Mouse (Mus musculus): Measurements from ENCODE around the gene Trem2. TPM values are rescaled to one million over a fixed set of nuclear protein-coding genes. Genes with fewer than 3 reads are reported as not detected.

Trem2 gene
- polyA plus RNA-seq, 1 experiment from 2014 or later = 2.1 TPM

GRCm38 (mm10) chr17:48355822-48356221 is 9.6 kb downstream of the Trem2 start:
- WGBS = 92% methylated on average over 3 of the region's 3 CpGs

DNA sequence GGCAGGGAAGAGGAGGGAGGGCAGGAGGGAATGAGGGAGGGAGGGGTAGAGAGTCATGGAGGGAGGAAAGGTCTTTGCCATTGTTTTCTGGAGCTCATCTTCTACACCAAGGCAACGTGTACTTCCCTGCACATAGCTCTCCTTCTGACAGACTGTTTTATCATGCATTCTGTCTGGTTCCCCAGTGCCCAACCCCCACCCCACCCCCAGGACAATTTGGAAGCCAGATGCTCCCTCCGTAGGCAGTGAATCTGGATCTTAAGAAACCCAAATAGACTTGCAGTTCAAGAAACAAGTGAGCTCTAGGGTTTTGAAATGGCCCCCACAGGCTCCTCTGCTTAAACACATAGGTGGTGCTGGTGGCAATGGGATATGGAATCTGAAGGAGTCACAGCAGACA is 11.7 kb downstream of the Trem2 start:
- Histone ChIP-seq H3K4me2 (no peak overlapping the region), H3K27ac (no peak overlapping the region), H3K9ac (no peak overlapping the region), H3K36me3 (ENCODE audit: poor library complexity, severe bottlenecking) (no peaks in the 10 kb centered on the region), H3K9me3 (replicated peaks) (no peaks in the 10 kb centered on the region), H3K4me1 (peaks cover 2% of the 10 kb centered on the region; the same call in 1 of the 2 replicates), H3K27me3 (no peaks in the 10 kb centered on the region), H3K4me3 (no peak overlapping the region)
- no peak for ATAC-seq
- 55% methylated on average over 2 of the region's 2 CpGs for WGBS

More at GRCm38 (mm10) chr17:48355822-48356221, 9.6 kb downstream of the Trem2 start:
- Histone ChIP-seq H3K9ac (no peak overlapping the region), H3K9me3 (replicated peaks) (no peaks in the 10 kb centered on the region), H3K27me3 (no peaks in the 10 kb centered on the region), H3K27ac (no peak overlapping the region), H3K4me2 (no peak overlapping the region), H3K4me3 (no peak overlapping the region), H3K36me3 (ENCODE audit: poor library complexity, severe bottlenecking) (no peaks in the 10 kb centered on the region), H3K4me1 (no peaks in the 10 kb centered on the region)
- no peak for ATAC-seq

GRCm38 (mm10) chr17:48359616-48360015 is 13.4 kb downstream of the Trem2 start, which contains the start of gene Treml1:
Treml1 (plus strand) TSS chr17:48359916.
- H3K9me3 ChIP-seq (replicated peaks) = no peaks in the 10 kb centered on the region
- H3K9ac ChIP-seq = no peak within 1 kb of the TSS
- H3K27ac ChIP-seq = no peak within 1 kb of the TSS
- no peaks in the 10 kb centered on the region for H3K36me3 ChIP-seq (ENCODE audit: poor library complexity, severe bottlenecking)
- WGBS = 89% methylated on average over 7 of the region's 7 CpGs
- peaks cover 10% of the 10 kb centered on the region; the same call in 1 of the 2 replicates for H3K4me1 ChIP-seq
- H3K4me3 ChIP-seq = no peak within 1 kb of the TSS
- no peak within 1 kb of the TSS for H3K4me2 ChIP-seq
- ATAC-seq = no peak
- no peaks in the 10 kb centered on the region for H3K27me3 ChIP-seq

DNA sequence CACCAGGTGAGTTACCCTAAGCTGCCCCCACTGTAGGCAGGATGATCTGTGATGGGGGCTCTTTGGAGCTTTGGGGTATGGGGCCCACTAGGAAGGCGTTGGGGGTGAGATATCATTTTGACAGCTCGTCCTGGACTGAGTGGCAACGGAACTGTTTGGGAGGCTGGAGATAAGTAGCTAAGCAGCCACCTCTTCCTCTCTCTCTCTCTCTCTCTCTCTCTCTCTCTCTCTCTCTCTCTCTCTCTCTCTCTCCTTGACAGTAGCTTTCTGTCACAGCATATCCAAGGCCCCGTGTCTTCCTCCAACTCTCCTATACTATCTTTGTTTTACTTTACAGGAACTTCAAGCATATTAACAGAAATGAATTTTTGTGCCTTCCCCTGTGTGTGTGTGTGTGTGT is 14.3 kb downstream of the Trem2 start:
- H3K9me3 ChIP-seq (replicated peaks) = no peaks in the 10 kb centered on the region
- peaks cover 10% of the 10 kb centered on the region; the same call in 1 of the 2 replicates for H3K4me1 ChIP-seq
- H3K27me3 ChIP-seq = no peaks in the 10 kb centered on the region
- H3K36me3 ChIP-seq (ENCODE audit: poor library complexity, severe bottlenecking) = no peaks in the 10 kb centered on the region
- no peak overlapping the region for H3K4me2 ChIP-seq
- no peak for ATAC-seq
- 90% methylated on average over 4 of the region's 4 CpGs for WGBS
- H3K9ac ChIP-seq = no peak overlapping the region
- no peak overlapping the region for H3K27ac ChIP-seq
- no peak overlapping the region for H3K4me3 ChIP-seq

DNA sequence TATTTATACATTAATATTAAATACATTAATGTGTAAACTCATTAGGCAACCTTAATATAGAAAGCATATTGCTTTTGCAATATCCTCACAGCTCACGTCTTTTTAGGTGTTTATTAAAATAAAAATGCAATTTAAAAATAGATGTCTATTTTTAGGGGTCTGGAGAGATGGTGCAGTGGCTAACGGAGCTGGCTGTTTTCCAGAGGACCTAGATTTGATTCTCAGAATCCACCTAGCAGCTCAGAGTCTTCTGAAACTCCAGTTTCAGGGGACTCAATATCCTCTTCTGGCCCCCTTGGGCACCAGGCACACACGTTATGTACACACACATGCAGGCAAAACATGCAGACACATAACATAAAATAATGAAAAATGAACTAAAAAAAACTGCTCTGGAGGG is 16.1 kb downstream of the Trem2 start:
- Histone ChIP-seq H3K36me3 (ENCODE audit: poor library complexity, severe bottlenecking) (no peaks in the 10 kb centered on the region), H3K4me2 (no peak overlapping the region), H3K9ac (no peak overlapping the region), H3K4me3 (no peak overlapping the region), H3K4me1 (peaks cover 10% of the 10 kb centered on the region; the same call in 1 of the 2 replicates), H3K27me3 (no peaks in the 10 kb centered on the region), H3K9me3 (replicated peaks) (no peaks in the 10 kb centered on the region), H3K27ac (no peak overlapping the region)
- WGBS = 77% methylated on average over 3 of the region's 3 CpGs
- ATAC-seq = no peak

GRCm38 (mm10) chr17:48362966-48363365 is 16.8 kb downstream of the Trem2 start:
- H3K4me3 ChIP-seq = no peak overlapping the region
- H3K27me3 ChIP-seq = no peaks in the 10 kb centered on the region
- WGBS = 87% methylated on average over 8 of the region's 8 CpGs
- no peaks in the 10 kb centered on the region for H3K36me3 ChIP-seq (ENCODE audit: poor library complexity, severe bottlenecking)
- H3K9me3 ChIP-seq (replicated peaks) = no peaks in the 10 kb centered on the region
- H3K27ac ChIP-seq = no peak overlapping the region
- no peak overlapping the region for H3K9ac ChIP-seq
- peak; percentile 51; the same call in 1 of the 2 replicates for ATAC-seq
- H3K4me1 ChIP-seq = peaks cover 10% of the 10 kb centered on the region; the same call in 1 of the 2 replicates
- no peak overlapping the region for H3K4me2 ChIP-seq

GRCm38 (mm10) chr17:48363421-48363965 is 17.3 kb downstream of the Trem2 start:
- Histone ChIP-seq H3K9me3 (replicated peaks) (no peaks in the 10 kb centered on the region), H3K27me3 (no peaks in the 10 kb centered on the region), H3K4me1 (peaks cover 10% of the 10 kb centered on the region; the same call in 1 of the 2 replicates), H3K36me3 (ENCODE audit: poor library complexity, severe bottlenecking) (no peaks in the 10 kb centered on the region), H3K27ac (no peak overlapping the region), H3K4me2 (no peak overlapping the region), H3K9ac (no peak overlapping the region), H3K4me3 (no peak overlapping the region)
- 85% methylated on average over 6 of the region's 6 CpGs for WGBS
- no peak for ATAC-seq

GRCm38 (mm10) chr17:48365511-48366155 is 19.4 kb downstream of the Trem2 start:
- Histone ChIP-seq H3K4me1 (peaks cover 10% of the 10 kb centered on the region; the same call in 1 of the 2 replicates), H3K9ac (no peak overlapping the region), H3K27me3 (no peaks in the 10 kb centered on the region), H3K36me3 (ENCODE audit: poor library complexity, severe bottlenecking) (no peaks in the 10 kb centered on the region), H3K4me2 (no peak overlapping the region), H3K9me3 (replicated peaks) (no peaks in the 10 kb centered on the region), H3K4me3 (no peak overlapping the region), H3K27ac (no peak overlapping the region)
- ATAC-seq = no peak
- 67% methylated on average over 9 of the region's 9 CpGs for WGBS

DNA sequence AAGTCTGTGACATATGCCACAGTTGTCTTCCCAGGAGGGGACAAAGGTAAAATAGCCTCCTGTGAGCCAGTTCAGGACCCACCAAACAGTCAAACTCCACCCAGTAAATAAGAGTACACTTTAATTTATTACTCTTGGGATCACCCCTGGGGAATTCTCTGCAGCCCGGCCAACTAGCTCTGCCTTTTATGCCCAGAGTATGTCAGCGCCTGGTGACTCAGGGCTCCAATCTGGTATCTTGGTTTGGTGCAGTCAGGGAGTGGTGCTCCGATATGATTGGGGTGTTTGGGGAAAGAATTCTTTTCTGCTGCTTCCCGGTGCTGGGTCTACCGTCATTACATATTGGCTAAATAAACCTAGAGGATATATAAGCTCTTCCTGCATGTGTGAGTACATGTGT is 20.6 kb downstream of the Trem2 start:
- WGBS = 91% methylated on average over 5 of the region's 5 CpGs
- no peak for ATAC-seq
- Histone ChIP-seq H3K27ac (no peak overlapping the region), H3K36me3 (ENCODE audit: poor library complexity, severe bottlenecking) (no peaks in the 10 kb centered on the region), H3K9ac (no peak overlapping the region), H3K4me3 (no peak overlapping the region), H3K4me1 (peaks cover 10% of the 10 kb centered on the region; the same call in 1 of the 2 replicates), H3K27me3 (no peaks in the 10 kb centered on the region), H3K9me3 (replicated peaks) (no peaks in the 10 kb centered on the region), H3K4me2 (no peak overlapping the region)

GRCm38 (mm10) chr17:48371621-48372020 is 25.4 kb downstream of the Trem2 start:
- Histone ChIP-seq H3K4me2 (no peak overlapping the region), H3K27me3 (no peaks in the 10 kb centered on the region), H3K36me3 (ENCODE audit: poor library complexity, severe bottlenecking) (no peaks in the 10 kb centered on the region), H3K4me1 (no peaks in the 10 kb centered on the region), H3K27ac (no peak overlapping the region), H3K9ac (no peak overlapping the region), H3K4me3 (no peak overlapping the region), H3K9me3 (replicated peaks) (no peaks in the 10 kb centered on the region)
- no peak for ATAC-seq

- no peaks in the 10 kb centered on the region for H3K4me1 ChIP-seq
- no peaks in the 10 kb centered on the region for H3K36me3 ChIP-seq (ENCODE audit: poor library complexity, severe bottlenecking)
- 89% methylated on average over 8 of the region's 8 CpGs for WGBS
- no peak overlapping the region for H3K4me3 ChIP-seq
- no peaks in the 10 kb centered on the region for H3K27me3 ChIP-seq
- H3K4me2 ChIP-seq = no peak overlapping the region
- no peak overlapping the region for H3K27ac ChIP-seq
- H3K9ac ChIP-seq = no peak overlapping the region
- no peaks in the 10 kb centered on the region for H3K9me3 ChIP-seq (replicated peaks)
- no peak for ATAC-seq
Observed at GRCm38 (mm10) chr17:48372987-48373386, 26.8 kb downstream of the Trem2 start.

GRCm38 (mm10) chr17:48376102-48376501 is 29.9 kb downstream of the Trem2 start:
- no peaks in the 10 kb centered on the region for H3K9me3 ChIP-seq (replicated peaks)
- no peaks in the 10 kb centered on the region for H3K4me1 ChIP-seq
- no peaks in the 10 kb centered on the region for H3K27me3 ChIP-seq
- no peak overlapping the region for H3K9ac ChIP-seq
- no peak for ATAC-seq
- H3K4me3 ChIP-seq = no peak overlapping the region
- H3K36me3 ChIP-seq (ENCODE audit: poor library complexity, severe bottlenecking) = no peaks in the 10 kb centered on the region
- H3K4me2 ChIP-seq = no peak overlapping the region
- 95% methylated on average over 1 of the region's 1 CpGs for WGBS
- no peak overlapping the region for H3K27ac ChIP-seq

- Histone ChIP-seq H3K27me3 (no peaks in the 10 kb centered on the region), H3K4me3 (no peak overlapping the region), H3K27ac (no peak overlapping the region), H3K4me1 (no peaks in the 10 kb centered on the region), H3K4me2 (no peak overlapping the region), H3K36me3 (ENCODE audit: poor library complexity, severe bottlenecking) (no peaks in the 10 kb centered on the region), H3K9ac (no peak overlapping the region), H3K9me3 (replicated peaks) (no peaks in the 10 kb centered on the region)
- no peak for ATAC-seq
Observed at GRCm38 (mm10) chr17:48379050-48379449, 32.8 kb downstream of the Trem2 start.

All from forebrain, embryonic 13.5 days (tissue).